Mouse (Mus musculus) heart, postnatal 14 days (tissue): ENCODE data around the gene Nsmf. TPM values are rescaled to one million over a fixed set of nuclear protein-coding genes. Genes with fewer than 3 reads are reported as not detected.

Experiments
- DNase-seq, 2 experiments: peaks; one replicate each; pipeline ENCODE4 v3.0.0; 2021 to 2022
- intact Hi-C: fragments of 180-260 bp; cut with DNase I; formaldehyde crosslinking; loops from one replicate; pipeline ENCODE4 v1.15.1; 2025
- long read RNA-seq, 2 experiments: library from polyadenylated mRNA; stranded (forward); transcript quantifications; one replicate each; pipeline ENCODE4 v2.0.0; 2021
- total RNA-seq, 2 experiments: library from RNA; stranded (reverse); gene quantifications; 2 replicates each; pipeline ENCODE4 v1.2.3; 2021

The Nsmf gene
- 10 to 100 TPM; 33.6 to 35.4 TPM for total RNA-seq
- long read RNA-seq, experiment 1, transcript Nsmf-201 (15 exons, 2,922 nt) = major isoform, 17 of 33 reads
- long read RNA-seq, experiment 1, partial matches to known transcripts = 5 of 33 reads
- long read RNA-seq, experiment 1, other reads (novel, unspliced or antisense) = 10 of 33 reads
- long read RNA-seq, experiment 2, transcript Nsmf-201 (15 exons, 2,922 nt) = major isoform, 18 of 36 reads
- long read RNA-seq, experiment 2, partial matches to known transcripts = 5 of 36 reads
- long read RNA-seq, experiment 2, other reads (novel, unspliced or antisense) = 12 of 36 reads

DNA sequence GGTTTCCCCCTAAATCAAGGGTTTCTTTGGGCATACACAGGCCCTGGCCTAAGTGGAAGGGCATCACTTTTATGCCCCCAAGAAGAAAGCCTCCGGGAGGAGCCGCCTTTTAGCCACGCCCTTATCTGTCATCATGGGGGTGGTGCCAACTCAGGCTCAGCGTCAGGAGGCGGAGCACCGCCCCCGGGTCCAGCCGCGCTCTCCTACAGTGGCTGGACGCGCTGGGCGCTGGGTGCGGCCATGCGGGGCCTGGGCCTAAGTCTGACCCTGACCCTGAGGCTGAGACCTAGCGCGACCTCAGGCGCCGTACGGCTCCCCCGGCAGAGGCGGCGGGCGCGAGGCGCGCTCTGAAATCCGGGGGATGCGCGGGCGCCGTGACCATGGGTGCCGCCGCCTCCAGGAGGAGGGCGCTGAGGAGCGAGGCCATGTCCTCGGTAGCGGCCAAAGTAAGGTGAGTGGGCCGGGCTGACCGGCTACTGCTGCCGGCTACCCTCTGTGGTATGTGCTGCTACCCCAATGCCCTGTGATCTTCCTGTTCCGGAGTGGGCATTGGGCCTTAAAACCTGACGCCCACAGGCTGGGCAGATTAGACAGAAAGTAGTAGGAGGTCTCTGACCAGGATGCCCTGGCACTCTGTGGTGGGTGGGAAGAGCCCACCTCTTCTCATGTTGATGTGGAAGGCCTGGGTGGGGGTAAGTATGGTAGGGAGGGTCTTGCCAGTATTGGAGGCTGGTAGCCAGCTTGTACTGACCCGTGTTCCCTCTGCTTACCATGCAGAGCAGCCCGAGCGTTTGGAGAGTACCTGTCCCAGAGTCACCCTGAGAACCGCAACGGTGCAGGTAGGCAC, at the start of gene Nsmf:
Nsmf (plus strand) TSS at position 135 of the 847 bp plus-strand sequence.
- intact Hi-C loops = no loop called here
- DNase-seq = peak; percentile 88 to 93

GRCm38 (mm10) chr2:25006767-25007166, 47.4 kb upstream of the Nsmf start:
- intact Hi-C loops = no loop called here
- no peak for DNase-seq

DNA sequence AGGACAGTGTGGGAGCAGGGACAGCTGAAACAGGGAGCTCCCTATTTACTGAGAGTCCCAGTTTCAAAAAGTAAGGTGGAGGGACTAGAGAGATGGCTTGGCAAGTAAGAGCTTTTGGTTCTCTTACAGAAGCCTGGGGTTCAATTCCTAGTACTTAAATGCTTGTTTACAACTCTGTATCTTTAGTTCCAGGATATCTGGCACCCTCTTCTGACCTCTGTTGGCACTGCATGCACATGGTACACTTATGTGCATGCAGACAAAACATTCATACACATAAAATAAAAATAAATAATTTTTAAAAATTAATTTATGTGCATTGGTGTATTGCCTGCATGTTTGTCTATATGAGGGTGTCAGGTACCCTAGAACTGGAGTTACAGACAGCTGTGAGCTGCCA, 45.9 kb upstream of the Nsmf start:
- intact Hi-C loops = no loop called here
- DNase-seq = no peak

- intact Hi-C loops = no loop called here
- DNase-seq = no peak
Observed at GRCm38 (mm10) chr2:25022678-25023077, 31.5 kb upstream of the Nsmf start.

DNA sequence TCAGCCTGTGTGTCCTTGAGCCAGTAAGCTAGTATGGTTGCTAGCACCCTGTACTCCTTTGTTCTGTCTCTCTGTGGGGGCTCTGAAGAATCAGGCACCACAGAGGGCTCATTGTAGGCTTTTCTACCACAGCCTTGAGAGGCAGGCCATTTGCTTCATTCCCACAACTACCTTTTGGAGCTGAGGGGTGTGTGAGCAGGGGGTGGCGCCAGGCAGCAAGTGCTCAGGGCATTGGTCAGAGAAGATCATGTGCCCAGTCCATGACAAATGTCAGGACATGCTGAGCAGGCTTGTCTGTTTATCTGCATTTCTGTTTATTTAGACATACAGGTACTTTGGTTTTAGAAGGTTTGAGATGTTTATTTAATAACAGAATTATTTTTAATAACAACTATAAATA, 29.0 kb upstream of the Nsmf start:
- intact Hi-C loops = no loop called here
- no peak for DNase-seq

- no peak for DNase-seq
- intact Hi-C loops = no loop called here
Observed at GRCm38 (mm10) chr2:25034994-25035393, 19.2 kb upstream of the Nsmf start.

DNA sequence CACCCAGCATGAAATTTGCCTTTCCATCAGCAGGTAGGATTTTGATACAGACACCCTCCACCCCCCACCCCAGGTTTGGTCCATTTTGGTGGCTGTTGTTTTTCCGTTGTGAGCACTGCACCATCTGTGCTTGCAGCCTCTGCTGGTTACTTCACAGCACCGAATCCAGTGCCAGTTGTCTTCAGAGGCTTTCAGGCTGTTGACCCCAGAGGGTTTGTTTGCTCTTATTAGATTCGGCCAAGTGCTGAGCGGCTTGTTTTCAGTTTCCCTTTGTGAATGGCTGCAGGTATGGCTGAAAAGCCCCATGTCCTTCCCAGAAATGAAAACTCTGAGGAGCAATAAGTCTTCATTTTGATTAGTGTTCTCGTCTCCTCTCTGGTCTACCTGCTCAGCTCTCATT, 14.1 kb upstream of the Nsmf start:
- DNase-seq = no peak
- intact Hi-C loops = no loop called here

DNA sequence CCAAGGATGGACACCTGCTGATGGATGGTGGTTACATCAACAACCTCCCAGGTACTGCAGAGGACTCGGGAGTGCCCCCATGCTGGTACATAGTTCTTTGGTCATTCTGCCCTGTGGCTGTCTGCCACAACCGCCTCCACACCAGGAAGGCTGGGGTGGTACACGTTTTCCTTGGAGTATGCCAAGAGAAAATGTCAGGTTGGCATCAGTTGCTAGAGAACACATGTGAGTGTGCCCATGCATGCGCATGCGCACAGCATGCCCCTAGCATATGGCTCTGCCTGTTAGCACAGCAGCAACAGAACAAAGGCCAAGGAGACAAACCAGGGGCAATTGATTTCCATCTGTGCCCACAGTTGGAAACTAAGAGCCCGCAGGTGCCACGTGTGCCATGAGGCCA, 3.2 kb upstream of the Nsmf start:
- intact Hi-C loops = no loop called here
- no peak for DNase-seq

DNA sequence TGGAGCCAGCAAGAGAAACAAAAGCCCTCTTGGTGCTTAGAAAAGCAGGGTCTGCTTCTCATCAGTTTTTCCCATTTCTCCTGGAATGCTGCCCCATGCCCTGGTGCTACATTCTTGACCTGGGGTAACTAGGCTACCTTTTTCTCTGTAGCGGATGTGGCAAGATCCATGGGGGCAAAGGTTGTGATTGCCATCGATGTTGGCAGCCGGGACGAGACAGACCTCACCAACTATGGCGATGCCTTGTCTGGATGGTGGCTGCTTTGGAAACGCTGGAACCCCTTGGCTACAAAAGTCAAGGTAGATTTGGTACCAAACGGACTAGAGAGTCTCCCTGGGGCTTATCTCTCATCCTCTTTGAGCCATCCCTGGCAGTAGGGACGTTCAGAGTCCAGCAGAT, 2.7 kb upstream of the Nsmf start:
- intact Hi-C loops = no loop called here
- DNase-seq = no peak

- intact Hi-C loops = no loop called here
- no peak for DNase-seq
Observed at GRCm38 (mm10) chr2:25053101-25053500, 1.1 kb upstream of the Nsmf start.

- intact Hi-C loops = no loop called here
- DNase-seq = peak in 1 of 2 experiments; percentile 18
Observed at GRCm38 (mm10) chr2:25055068-25055405, 882 bp downstream of the Nsmf start.

- no peak for DNase-seq
- intact Hi-C loops = no loop called here
Observed at GRCm38 (mm10) chr2:25055409-25056155, 1.4 kb downstream of the Nsmf start.

DNA sequence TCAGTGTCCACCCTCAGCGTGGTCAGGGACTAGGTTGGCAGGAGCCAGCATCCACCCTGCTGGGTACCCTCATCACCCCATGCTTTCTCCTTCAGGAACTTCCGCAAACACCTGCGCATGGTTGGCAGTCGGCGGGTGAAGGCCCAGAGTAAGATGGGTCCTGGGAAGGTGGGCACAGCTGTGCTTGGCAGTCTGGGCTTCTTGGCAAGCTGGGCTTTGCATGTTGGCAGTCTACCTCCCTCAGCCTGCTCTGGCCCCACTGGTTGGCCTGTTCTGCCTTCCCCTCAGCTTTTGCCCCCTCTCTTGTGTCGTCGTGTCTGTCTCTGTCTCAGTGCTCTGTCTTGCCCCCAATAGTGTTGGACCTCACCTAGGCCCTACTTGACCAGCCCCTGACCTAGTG, 4.8 kb downstream of the Nsmf start:
- intact Hi-C loops = no loop called here
- no peak for DNase-seq

GRCm38 (mm10) chr2:25063523-25063922, 9.4 kb downstream of the Nsmf start:
- intact Hi-C loops = no loop called here
- no peak for DNase-seq

DNA sequence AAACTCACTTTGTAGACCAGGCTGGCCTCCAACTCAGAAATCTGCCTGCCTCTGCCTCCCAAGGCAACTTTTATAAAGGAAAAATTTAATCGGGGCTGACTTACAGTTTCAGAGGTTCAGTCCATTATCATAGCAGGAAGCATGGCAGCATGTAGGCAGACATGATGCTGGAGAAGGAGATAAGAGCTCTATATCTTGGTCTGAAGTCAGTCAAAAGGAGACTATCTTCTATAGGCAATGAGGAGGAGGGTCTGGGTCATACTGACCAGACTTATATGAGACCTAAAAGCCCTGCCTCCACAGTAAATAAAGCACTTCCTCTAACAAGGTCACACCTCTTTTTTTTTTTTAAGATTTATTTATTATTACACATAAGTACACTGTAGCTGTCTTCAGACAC, 10.1 kb downstream of the Nsmf start:
- no peak for DNase-seq
- intact Hi-C loops = no loop called here

DNA sequence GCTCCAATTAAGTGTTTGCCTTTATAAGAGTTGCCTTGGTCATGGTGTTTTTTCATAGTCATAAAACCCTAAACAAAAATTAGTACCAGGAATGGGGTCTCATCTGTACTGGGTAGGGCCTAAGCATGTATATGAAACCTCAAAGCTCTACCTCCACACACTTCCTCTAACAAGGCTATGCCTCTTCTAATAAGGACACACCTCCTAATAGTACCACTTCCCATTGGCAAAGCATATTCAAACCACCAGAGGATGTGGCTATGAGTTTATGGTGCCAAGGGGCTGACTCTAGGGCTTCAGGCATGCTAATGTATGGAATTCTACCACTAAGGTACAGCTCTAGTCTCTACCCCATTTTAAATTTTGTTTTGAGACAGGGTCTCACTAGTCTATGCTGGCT, 11.4 kb downstream of the Nsmf start:
- intact Hi-C loops = no loop called here
- DNase-seq = no peak

DNA sequence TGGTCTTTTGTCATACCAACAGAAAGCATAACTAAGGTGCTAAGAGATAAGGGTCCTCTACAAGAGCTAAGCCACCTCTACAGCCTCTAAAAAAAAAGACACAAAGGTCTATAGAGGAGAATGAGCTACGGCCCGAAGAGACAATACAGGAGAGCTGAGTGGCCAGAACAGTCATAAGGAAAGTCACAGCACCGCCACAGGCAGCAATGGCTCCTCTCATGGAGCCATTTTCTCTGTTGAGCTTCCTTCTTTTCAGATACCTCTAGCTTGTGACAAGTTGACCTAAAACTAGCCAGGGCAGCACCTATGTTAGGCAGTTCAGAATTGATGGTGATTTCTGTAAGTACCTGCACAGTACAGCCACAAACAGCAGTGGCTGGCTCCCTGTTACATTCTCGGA, 12.4 kb downstream of the Nsmf start:
- no peak for DNase-seq
- intact Hi-C loops = no loop called here

GRCm38 (mm10) chr2:25069537-25069936, 15.4 kb downstream of the Nsmf start:
- intact Hi-C loops = no loop called here

GRCm38 (mm10) chr2:25072398-25072797, 18.2 kb downstream of the Nsmf start:
- intact Hi-C loops = no loop called here
- no peak for DNase-seq

More at GRCm38 (mm10) chr2:25069537-25069936, 15.4 kb downstream of the Nsmf start:
- no peak for DNase-seq

GRCm38 (mm10) chr2:25075506-25075905, 21.4 kb downstream of the Nsmf start:
- intact Hi-C loops = no loop called here
- peak in 1 of 2 experiments; percentile 29 for DNase-seq

- no peak for DNase-seq
- intact Hi-C loops = no loop called here
Observed at GRCm38 (mm10) chr2:25078967-25079366, 24.8 kb downstream of the Nsmf start.
